Mouse (Mus musculus): ENCODE data around the gene Thra. TPM values are rescaled to one million over a fixed set of nuclear protein-coding genes. Genes with fewer than 3 reads are reported as not detected.

Gene Thra
- total and polyA plus RNA-seq, 3 experiments, result 1.1 to 3.9 (median 3.8) TPM

- DNase-seq (ENCODE audit: extremely low read depth), result no peak
- Histone ChIP-seq H3K27ac (ENCODE audit: insufficient read depth, low read depth) (no peak overlapping the region), H3K4me3 (replicated peaks in 1 of 3; ENCODE audit: low read depth in 2 of 3, low read length in 2 of 3, poor library complexity in 1 of 3) (no peak overlapping the region), H3K4me2 (ENCODE audit: insufficient read depth, low read depth, poor library complexity, severe bottlenecking) (no peak overlapping the region), H3K9me3 (replicated peaks; ENCODE audit: low read length) (peaks cover 4% of the 10 kb centered on the region), H3K36me3 (replicated peaks in 1 of 2; ENCODE audit: control insufficient read depth in 1 of 2, insufficient read depth in 1 of 2, low read length in 1 of 2) (peaks cover 51 to 92% of the 10 kb centered on the region in 2 experiments), H3K4me1 (ENCODE audit: control insufficient read depth in 1 of 2, insufficient read depth in 2 of 2) (peaks cover 0 to 33% of the 10 kb centered on the region in 2 experiments; a peak in 2 of 4 replicates), H3K27me3 (replicated peaks) (no peaks in the 10 kb centered on the region), H3K79me2 (replicated peaks; ENCODE audit: control insufficient read depth, extremely low read depth, insufficient read depth, poor library complexity, severe bottlenecking) (peaks cover 57% of the 10 kb centered on the region), H3K9ac (ENCODE audit: insufficient read depth, low read depth) (no peak overlapping the region)
- dilution Hi-C loops (cut with MboI; ENCODE audit: extremely low pct_ligation_motif_present, extremely low pct_unique_long_range_greater_than_20kb, low sequenced_read_pairs) (no loop called here), in situ Hi-C loops (cut with MboI; ENCODE audit: low pct_ligation_motif_present, low pct_unique_long_range_greater_than_20kb, low sequenced_read_pairs) (no loop called here)
- TF ChIP-seq MYC (IDR thresholded peaks at IDR 0.05; ENCODE audit: low read depth, low read length) (no peak), SMC3 (IDR thresholded peaks at IDR 0.05; ENCODE audit: low read depth, low read length) (no peak), ELF1 (IDR thresholded peaks at IDR 0.05; ENCODE audit: low read depth, low read length) (no peak), MEF2A (IDR thresholded peaks at IDR 0.05; ENCODE audit: borderline replicate concordance, low read depth, low read length) (no peak), USF1 (IDR thresholded peaks at IDR 0.05; ENCODE audit: low read depth, low read length) (no peak), RCOR1 (conservative IDR thresholded peaks at IDR 0.05; ENCODE audit: low read depth, low read length) (no peak)
These were observed 76.3 kb downstream of the Thra start for GRCm38 (mm10) chr11:98816706-98817239.

Other genes starting within 250 kb of the Thra start
- 110 and 124 TPM in 2 replicates for gene Ikzf3, start 194.6 kb upstream of the Thra start, total RNA-seq (2012; rRNA removed)
- gene Ikzf3, start 194.6 kb upstream of the Thra start, total RNA-seq (2014; rRNA removed), result 118 and 130 TPM in 2 replicates
- gene Ikzf3, start 194.6 kb upstream of the Thra start, polyA plus RNA-seq (2012; ENCODE audit: insufficient read length, low read depth), result 238 and 243 TPM in 2 replicates
- 3.1 and 3.9 TPM in 2 replicates for gene Zpbp2, start 189.5 kb upstream of the Thra start, total RNA-seq (2012; rRNA removed)
- 3.2 and 5.0 TPM in 2 replicates for gene Zpbp2, start 189.5 kb upstream of the Thra start, total RNA-seq (2014; rRNA removed)
- 3.0 and 3.7 TPM in 2 replicates for gene Zpbp2, start 189.5 kb upstream of the Thra start, polyA plus RNA-seq (2012; ENCODE audit: insufficient read length, low read depth)
- 45.1 and 49.7 TPM in 2 replicates for gene Ormdl3, start 153.3 kb upstream of the Thra start, total RNA-seq (2012; rRNA removed)
- 30.6 and 32.9 TPM in 2 replicates for gene Ormdl3, start 153.3 kb upstream of the Thra start, total RNA-seq (2014; rRNA removed)
- gene Ormdl3, start 153.3 kb upstream of the Thra start, polyA plus RNA-seq (2012; ENCODE audit: insufficient read length, low read depth), result 32.5 and 34.9 TPM in 2 replicates
- not detected in 2 replicates for gene Lrrc3c, start 142.3 kb upstream of the Thra start, total RNA-seq (2012; rRNA removed)
- gene Lrrc3c, start 142.3 kb upstream of the Thra start, total RNA-seq (2014; rRNA removed), result not detected in 2 replicates
- gene Lrrc3c, start 142.3 kb upstream of the Thra start, polyA plus RNA-seq (2012; ENCODE audit: insufficient read length, low read depth), result not detected in 2 replicates
- 1.8 and 2.0 TPM in 2 replicates for gene Gm12355, start 115.0 kb upstream of the Thra start, total RNA-seq (2012; rRNA removed)
- gene Gm12355, start 115.0 kb upstream of the Thra start, total RNA-seq (2014; rRNA removed), result 24.2 and 26.0 TPM in 2 replicates
- gene Gm12355, start 115.0 kb upstream of the Thra start, polyA plus RNA-seq (2012; ENCODE audit: insufficient read length, low read depth), result 3.0 and 9.8 TPM in 2 replicates
- not detected in 2 replicates for gene Gsdma3, start 114.3 kb upstream of the Thra start, total RNA-seq (2012; rRNA removed)
- not detected in 2 replicates for gene Gsdma3, start 114.3 kb upstream of the Thra start, total RNA-seq (2014; rRNA removed)
- gene Gsdma3, start 114.3 kb upstream of the Thra start, polyA plus RNA-seq (2012; ENCODE audit: insufficient read length, low read depth), result not detected in 2 replicates
- gene Gsdma2, start 93.9 kb upstream of the Thra start, total RNA-seq (2012; rRNA removed), result not detected in 2 replicates
- gene Gsdma2, start 93.9 kb upstream of the Thra start, total RNA-seq (2014; rRNA removed), result not detected in 2 replicates
- gene Gsdma2, start 93.9 kb upstream of the Thra start, polyA plus RNA-seq (2012; ENCODE audit: insufficient read length, low read depth), result not detected in 2 replicates
- gene Gsdma, start 76.3 kb upstream of the Thra start, total RNA-seq (2012; rRNA removed), result not detected in 2 replicates
- not detected in 2 replicates for gene Gsdma, start 76.3 kb upstream of the Thra start, total RNA-seq (2014; rRNA removed)
- 0.08 and 0.10 TPM in 2 replicates for gene Gsdma, start 76.3 kb upstream of the Thra start, polyA plus RNA-seq (2012; ENCODE audit: insufficient read length, low read depth)
- 291 and 337 TPM in 2 replicates for gene Psmd3, start 58.1 kb upstream of the Thra start, total RNA-seq (2012; rRNA removed)
- 163 and 166 TPM in 2 replicates for gene Psmd3, start 58.1 kb upstream of the Thra start, total RNA-seq (2014; rRNA removed)
- gene Psmd3, start 58.1 kb upstream of the Thra start, polyA plus RNA-seq (2012; ENCODE audit: insufficient read length, low read depth), result 345 and 354 TPM in 2 replicates
- gene Csf3, start 39.4 kb upstream of the Thra start, total RNA-seq (2012; rRNA removed), result not detected in 2 replicates
- gene Csf3, start 39.4 kb upstream of the Thra start, total RNA-seq (2014; rRNA removed), result not detected in 2 replicates
- gene Csf3, start 39.4 kb upstream of the Thra start, polyA plus RNA-seq (2012; ENCODE audit: insufficient read length, low read depth), result 0.21 and 0.29 TPM in 2 replicates
- 47.7 and 48.6 TPM in 2 replicates for gene Med24, start 11.2 kb upstream of the Thra start, total RNA-seq (2012; rRNA removed)
- gene Med24, start 11.2 kb upstream of the Thra start, total RNA-seq (2014; rRNA removed), result 26.5 and 30.9 TPM in 2 replicates
- gene Med24, start 11.2 kb upstream of the Thra start, polyA plus RNA-seq (2012; ENCODE audit: insufficient read length, low read depth), result 64.2 and 78.8 TPM in 2 replicates
- 0.21 and 0.25 TPM in 2 replicates for gene Nr1d1, start 34.7 kb downstream of the Thra start, total RNA-seq (2012; rRNA removed)
- 0.17 and 0.39 TPM in 2 replicates for gene Nr1d1, start 34.7 kb downstream of the Thra start, total RNA-seq (2014; rRNA removed)
- gene Nr1d1, start 34.7 kb downstream of the Thra start, polyA plus RNA-seq (2012; ENCODE audit: insufficient read length, low read depth), result 0.95 and 1.4 TPM in 2 replicates
- 27.3 and 30.7 TPM in 2 replicates for gene Msl1, start 54.9 kb downstream of the Thra start, total RNA-seq (2012; rRNA removed)
- 25.9 and 26.4 TPM in 2 replicates for gene Msl1, start 54.9 kb downstream of the Thra start, total RNA-seq (2014; rRNA removed)
- 57.1 and 58.1 TPM in 2 replicates for gene Msl1, start 54.9 kb downstream of the Thra start, polyA plus RNA-seq (2012; ENCODE audit: insufficient read length, low read depth)
- gene Casc3, start 64.3 kb downstream of the Thra start, total RNA-seq (2012; rRNA removed), result 16.7 and 18.3 TPM in 2 replicates
- 14.4 and 14.7 TPM in 2 replicates for gene Casc3, start 64.3 kb downstream of the Thra start, total RNA-seq (2014; rRNA removed)
- 71.7 and 93.0 TPM in 2 replicates for gene Casc3, start 64.3 kb downstream of the Thra start, polyA plus RNA-seq (2012; ENCODE audit: insufficient read length, low read depth)
- 0.04 and 0.08 TPM in 2 replicates for gene Rapgefl1, start 96.1 kb downstream of the Thra start, total RNA-seq (2012; rRNA removed)
- 0.11 TPM in 1 of 2 replicates, not detected in the other for gene Rapgefl1, start 96.1 kb downstream of the Thra start, total RNA-seq (2014; rRNA removed)
- gene Rapgefl1, start 96.1 kb downstream of the Thra start, polyA plus RNA-seq (2012; ENCODE audit: insufficient read length, low read depth), result 0.25 and 0.29 TPM in 2 replicates
- gene Wipf2, start 123.0 kb downstream of the Thra start, total RNA-seq (2012; rRNA removed), result 4.7 TPM in 2 replicates
- gene Wipf2, start 123.0 kb downstream of the Thra start, total RNA-seq (2014; rRNA removed), result 1.9 and 2.1 TPM in 2 replicates
- 7.7 and 9.7 TPM in 2 replicates for gene Wipf2, start 123.0 kb downstream of the Thra start, polyA plus RNA-seq (2012; ENCODE audit: insufficient read length, low read depth)
- 47.4 and 78.9 TPM in 2 replicates for gene Cdc6, start 167.2 kb downstream of the Thra start, total RNA-seq (2012; rRNA removed)
- gene Cdc6, start 167.2 kb downstream of the Thra start, total RNA-seq (2014; rRNA removed), result 93.7 and 99.3 TPM in 2 replicates
- 81.3 and 91.9 TPM in 2 replicates for gene Cdc6, start 167.2 kb downstream of the Thra start, polyA plus RNA-seq (2012; ENCODE audit: insufficient read length, low read depth)
- gene Rara, start 187.2 kb downstream of the Thra start, total RNA-seq (2012; rRNA removed), result 11.1 and 12.1 TPM in 2 replicates
- 2.7 and 4.5 TPM in 2 replicates for gene Rara, start 187.2 kb downstream of the Thra start, total RNA-seq (2014; rRNA removed)
- gene Rara, start 187.2 kb downstream of the Thra start, polyA plus RNA-seq (2012; ENCODE audit: insufficient read length, low read depth), result 12.4 and 13.7 TPM in 2 replicates
- 0.47 and 0.50 TPM in 2 replicates for gene Gjd3, start 242.4 kb downstream of the Thra start, total RNA-seq (2012; rRNA removed)
- gene Gjd3, start 242.4 kb downstream of the Thra start, total RNA-seq (2014; rRNA removed), result not detected in 2 replicates
- not detected in 2 replicates for gene Gjd3, start 242.4 kb downstream of the Thra start, polyA plus RNA-seq (2012; ENCODE audit: insufficient read length, low read depth)